Mouse (Mus musculus) lung, adult 18-20 months (tissue): ENCODE results near the gene Cyp39a1.

Experiments
- DNase-seq, 2 experiments: peaks; one replicate each; pipeline ENCODE4 v3.0.0; 2022; ENCODE audit warnings: mixed read lengths in 2 of 2

Gene Cyp39a1

DNA sequence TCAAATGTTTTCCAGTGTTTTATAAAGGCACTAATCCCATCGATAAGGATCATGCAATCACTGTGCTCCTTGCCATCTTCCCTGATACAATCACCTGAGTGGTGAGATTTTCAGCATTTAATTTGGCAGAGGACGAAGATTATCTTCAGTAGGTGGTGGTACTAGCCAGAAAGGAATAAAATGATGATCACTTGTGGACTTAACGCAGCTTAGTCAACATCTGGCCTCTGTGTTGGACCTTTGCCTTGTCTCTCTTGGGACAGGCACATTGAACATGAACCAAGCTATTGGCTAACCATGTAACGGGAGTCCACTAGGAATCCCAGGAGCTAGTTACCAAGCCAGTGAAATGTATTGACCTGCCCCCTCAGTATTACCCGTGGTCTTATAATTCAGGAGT lies 17.4 kb downstream of the Cyp39a1 start:
- DNase-seq: no peak

GRCm38 (mm10) chr17:43689591-43689990 lies 22.4 kb downstream of the Cyp39a1 start:
- no peak for DNase-seq

GRCm38 (mm10) chr17:43698997-43699649 lies 31.9 kb downstream of the Cyp39a1 start:
- peak; percentile 60 to 61 for DNase-seq

DNA sequence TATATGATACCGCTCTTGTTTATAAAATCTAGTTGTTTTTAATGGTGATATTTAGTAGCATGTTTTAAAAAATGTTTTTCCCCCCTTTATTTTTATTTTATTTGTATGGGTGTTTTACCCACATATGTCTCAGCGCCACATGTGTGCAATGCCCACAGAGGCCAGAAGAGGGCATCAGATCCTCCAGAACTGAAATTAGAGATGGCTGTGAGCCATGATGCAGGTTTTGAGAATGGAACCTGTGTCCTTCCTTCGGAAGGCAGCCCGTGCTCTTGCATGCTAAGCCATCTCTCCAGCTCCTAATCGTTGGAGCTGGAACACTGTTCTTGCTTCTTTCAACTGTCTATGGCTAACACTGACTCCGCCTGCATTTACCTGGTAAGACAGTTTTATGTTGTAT lies 33.8 kb downstream of the Cyp39a1 start:
- peak; percentile 16 to 27 for DNase-seq

- DNase-seq: no peak
Observed at GRCm38 (mm10) chr17:43704216-43704930, 37.1 kb downstream of the Cyp39a1 start.

DNA sequence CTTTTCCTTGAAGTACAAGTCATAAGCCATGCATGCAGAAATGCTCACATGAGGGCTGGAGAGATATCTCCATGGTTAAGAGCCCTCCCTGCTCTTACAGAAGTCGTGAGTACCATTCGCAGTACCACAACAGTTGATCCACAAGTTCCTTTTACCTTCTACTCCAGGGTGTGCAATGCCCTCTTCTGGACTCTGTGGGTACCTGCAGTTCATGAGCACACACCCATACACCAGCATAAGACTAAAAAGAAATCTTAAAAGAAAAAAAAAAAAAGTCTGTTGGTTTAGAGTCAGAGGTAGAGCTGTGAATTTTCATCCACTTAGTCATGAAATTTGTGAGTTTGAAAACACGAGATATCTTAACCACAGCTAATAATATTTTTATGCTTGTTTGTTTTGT lies 39.5 kb downstream of the Cyp39a1 start:
- DNase-seq: no peak

- peak; percentile 24 to 48 for DNase-seq
Observed at GRCm38 (mm10) chr17:43707254-43707653, 40.0 kb downstream of the Cyp39a1 start.

- DNase-seq: no peak
Observed at GRCm38 (mm10) chr17:43711557-43712352, 44.5 kb downstream of the Cyp39a1 start.

DNA sequence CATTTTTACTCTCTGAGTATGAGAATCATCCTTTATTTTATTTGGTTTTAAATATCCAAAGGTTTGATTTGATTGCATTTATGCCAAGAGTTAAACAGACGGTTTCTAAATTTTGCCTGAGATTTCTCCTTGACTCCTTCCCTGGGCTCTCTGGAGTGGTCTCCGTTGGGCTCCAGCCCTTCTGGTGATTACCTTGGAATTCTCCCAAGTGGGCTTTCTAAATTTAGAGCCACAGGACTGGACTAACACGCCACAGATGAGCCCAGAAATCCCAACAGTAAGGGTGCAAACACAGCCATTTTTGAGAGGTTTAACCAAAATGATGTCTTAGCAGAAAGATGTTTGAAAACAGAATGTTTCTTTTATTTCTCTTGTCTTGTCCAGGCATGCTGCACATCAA lies 47.0 kb downstream of the Cyp39a1 start:
- DNase-seq: no peak

DNA sequence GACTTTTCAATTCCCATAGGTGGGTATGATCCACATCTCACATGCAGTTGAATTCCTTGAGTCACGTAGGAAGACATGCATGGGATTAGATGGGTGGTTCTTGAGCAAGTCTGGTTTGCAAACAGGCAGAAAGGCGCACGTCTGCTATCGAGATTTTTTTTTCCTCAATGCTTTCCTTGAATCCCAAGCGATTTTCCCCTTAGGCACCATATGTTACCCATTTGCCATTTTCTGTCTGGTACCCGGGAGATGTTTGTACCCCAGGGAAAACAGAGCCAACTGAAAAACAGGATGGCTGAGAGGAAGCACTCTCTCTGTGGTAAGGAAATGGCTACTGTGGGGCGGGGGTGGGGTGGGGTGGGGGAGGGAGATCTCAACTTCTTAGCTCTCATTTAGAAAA lies 49.4 kb downstream of the Cyp39a1 start:
- no peak for DNase-seq

DNA sequence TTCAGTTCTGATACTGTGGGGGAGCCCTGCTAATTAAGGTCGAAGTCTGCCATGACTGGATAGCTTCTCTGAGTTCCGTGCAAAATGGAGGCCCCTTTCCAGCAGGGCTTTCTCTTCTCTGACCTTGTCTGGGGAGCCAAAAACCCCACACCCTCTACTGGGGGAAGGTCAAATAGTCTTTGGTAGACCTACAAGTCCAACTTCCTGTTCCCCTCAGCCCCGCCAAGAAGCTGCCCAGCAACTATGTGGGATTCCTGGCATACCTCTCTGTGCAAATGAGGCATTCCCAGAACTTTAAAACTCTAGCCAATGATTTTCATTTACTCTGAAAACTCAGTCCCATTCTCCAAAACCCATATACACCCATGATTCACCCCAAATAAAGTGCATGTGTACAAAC lies 52.2 kb downstream of the Cyp39a1 start:
- no peak for DNase-seq

- no peak for DNase-seq
Observed at GRCm38 (mm10) chr17:43724480-43724879, 57.3 kb downstream of the Cyp39a1 start.

GRCm38 (mm10) chr17:43731327-43731726 lies 64.1 kb downstream of the Cyp39a1 start:
- DNase-seq: no peak

DNA sequence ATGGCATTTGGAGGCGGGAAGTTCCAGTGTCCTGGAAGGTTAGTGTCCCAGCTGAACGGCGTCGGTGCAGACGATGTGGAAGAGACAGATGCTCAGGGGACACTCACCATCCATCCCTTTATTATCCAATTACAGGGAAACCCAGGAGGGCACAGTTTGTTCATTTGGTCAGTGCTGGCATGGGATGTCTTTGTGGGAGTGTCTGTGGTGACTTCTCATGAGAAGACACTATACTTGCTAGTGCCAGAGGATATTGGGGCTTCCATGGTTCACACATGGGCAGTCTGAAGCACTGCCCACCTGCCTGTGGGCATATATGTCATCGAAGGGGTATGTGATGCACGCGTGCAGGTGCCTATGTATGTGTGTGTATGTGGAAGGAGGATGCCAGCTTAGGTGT lies 64.8 kb downstream of the Cyp39a1 start:
- DNase-seq: no peak

DNA sequence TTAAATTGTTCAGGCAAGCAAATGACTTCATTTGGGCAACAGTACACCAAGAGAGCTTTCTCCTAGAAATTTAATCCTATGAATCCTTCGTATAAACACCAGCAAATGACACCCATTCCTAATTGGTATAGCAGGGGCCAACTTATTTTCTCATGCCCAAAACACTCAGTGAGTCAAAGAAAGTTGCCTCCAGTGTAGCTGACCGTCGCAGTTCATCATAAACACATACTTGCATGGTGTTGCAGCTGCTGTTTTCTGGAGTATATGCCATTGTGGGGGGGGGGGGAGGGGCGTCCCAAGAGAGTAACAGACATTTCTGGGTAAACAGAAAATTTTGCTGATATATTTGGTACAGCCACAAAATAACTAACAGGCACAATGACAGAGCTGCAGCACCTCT lies 67.0 kb downstream of the Cyp39a1 start:
- no peak for DNase-seq

- DNase-seq: no peak
Observed at GRCm38 (mm10) chr17:43743933-43744332, 76.7 kb downstream of the Cyp39a1 start.

- DNase-seq: no peak
Observed at GRCm38 (mm10) chr17:43744425-43744824, 77.2 kb downstream of the Cyp39a1 start.

- no peak for DNase-seq
Observed at GRCm38 (mm10) chr17:43751146-43751545, 83.9 kb downstream of the Cyp39a1 start.

GRCm38 (mm10) chr17:43752811-43753210 lies 85.6 kb downstream of the Cyp39a1 start:
- DNase-seq: no peak

DNA sequence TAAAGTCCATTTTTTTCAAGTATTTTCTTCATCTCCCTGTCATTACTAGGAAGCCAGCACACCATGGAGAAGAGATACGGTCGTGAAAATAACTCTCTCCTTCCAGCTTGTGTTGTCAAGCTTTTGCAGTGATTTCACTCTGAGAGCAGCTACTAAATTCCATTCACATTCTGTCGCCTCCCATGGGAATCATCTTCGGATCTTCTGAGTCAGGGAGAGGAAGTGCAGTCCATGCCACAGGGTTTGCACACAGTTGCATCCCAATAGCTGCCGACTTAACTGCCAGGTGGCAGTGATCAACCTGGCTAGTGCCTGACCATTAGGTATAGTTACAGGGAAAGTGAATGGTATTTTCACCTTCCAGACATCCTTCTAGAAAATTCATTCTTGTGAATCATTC lies 87.5 kb downstream of the Cyp39a1 start:
- no peak for DNase-seq

GRCm38 (mm10) chr17:43758607-43759259 lies 91.5 kb downstream of the Cyp39a1 start:
- peak; percentile 38 to 40 for DNase-seq

GRCm38 (mm10) chr17:43784531-43784930 lies 117.3 kb downstream of the Cyp39a1 start:
- DNase-seq: no peak

DNA sequence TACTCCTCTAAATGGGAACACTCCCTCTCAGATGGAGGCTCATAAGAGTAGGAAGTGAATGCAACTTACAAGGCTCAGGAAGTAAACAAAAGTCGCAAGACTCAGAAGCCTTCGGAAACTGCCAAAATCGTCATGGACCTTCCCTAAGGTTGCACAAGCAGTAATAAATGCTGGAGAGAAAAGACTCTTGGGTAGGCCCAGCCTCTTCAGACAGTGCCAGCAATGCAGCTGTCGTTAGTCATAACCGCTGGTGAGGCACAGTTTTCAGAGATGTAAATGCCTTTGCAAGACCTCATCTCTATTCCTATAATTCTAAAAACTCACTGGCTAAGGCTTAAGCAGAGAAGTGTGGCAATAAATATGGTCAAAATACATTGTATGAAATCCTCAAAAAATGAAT lies 121.0 kb downstream of the Cyp39a1 start:
- no peak for DNase-seq
